Mouse (Mus musculus) small intestine, adult 2 months (tissue): Measurements from ENCODE around the gene Ntrk3.

ENCODE experiments used
- CTCF ChIP-seq: fragments of 200-500 bp; IDR thresholded peaks from 2 replicates; pipeline ENCODE4 v1.5.1; 2012; ENCODE audit warnings: low read depth, mild to moderate bottlenecking, control low read depth, inconsistent platforms, low read length, moderate library complexity, mixed read lengths; ENCODE audit not compliant: insufficient replicate concordance, insufficient read length; ENCODE audit errors: extremely low read depth
- POLR2A ChIP-seq: fragments of 200-500 bp; IDR thresholded peaks from 2 replicates; pipeline ENCODE4 v1.6.1; 2012; ENCODE audit warnings: low read depth, mild to moderate bottlenecking, control low read depth, inconsistent platforms, low read length, moderate library complexity

DNA sequence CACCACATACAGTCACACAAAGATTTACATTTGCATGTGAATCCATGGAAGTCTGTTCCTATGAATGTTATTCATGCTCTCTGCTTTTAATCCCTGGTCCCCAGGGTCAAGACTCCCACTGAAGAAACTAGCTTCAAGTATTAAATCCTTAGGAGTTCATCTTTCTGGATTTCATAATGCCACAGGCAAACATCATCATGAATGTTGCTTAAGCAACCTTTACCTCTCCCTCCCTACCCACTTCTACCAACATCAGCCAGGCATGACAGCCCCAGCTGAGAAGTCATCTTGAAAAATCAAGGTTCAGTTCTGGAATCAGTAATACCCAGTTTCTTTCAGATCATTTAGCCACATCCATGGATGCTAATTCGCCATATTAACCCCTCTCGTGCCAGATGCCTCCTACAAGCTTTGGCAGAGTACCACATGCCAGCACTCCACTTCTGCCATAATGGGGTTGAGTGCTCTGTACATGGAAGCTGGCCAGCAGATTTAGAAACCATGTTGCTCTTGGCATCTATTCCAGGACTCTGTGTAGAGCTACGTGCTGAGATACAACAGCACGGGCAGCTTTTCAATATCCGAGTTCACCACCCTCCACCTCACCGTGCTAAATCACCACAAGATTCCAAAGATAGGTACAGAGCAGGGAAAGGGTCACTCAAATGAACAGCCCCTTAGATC, 287.8 kb downstream of the Ntrk3 start:
- TF ChIP-seq POLR2A (no peak), CTCF (no peak)
